Mouse (Mus musculus): ENCODE results near the gene Bsg.
"Not testable (repeated sequence)": the region's sequence is repeated elsewhere in the genome, so short reads cannot be mapped to it uniquely, and the experiment has no call there.

DNA sequence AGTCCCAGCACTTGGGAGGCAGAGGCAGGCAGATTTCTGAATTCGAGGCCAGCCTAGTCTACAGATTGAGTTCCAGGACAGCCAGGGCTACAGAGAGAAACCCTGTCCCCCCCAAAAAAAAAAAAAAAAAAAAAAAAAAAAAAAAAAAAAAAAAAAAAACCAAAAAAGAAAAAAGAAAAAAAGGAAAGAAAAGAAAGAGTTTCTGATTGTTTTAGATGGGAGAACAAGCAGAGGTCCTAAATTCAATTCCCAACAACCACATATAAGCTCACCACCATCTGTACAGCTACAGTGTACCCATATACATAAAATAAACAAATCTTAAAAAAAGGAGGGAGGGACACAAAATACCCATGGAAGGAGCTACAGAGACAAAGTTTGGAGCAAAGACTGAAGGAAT, 55.4 kb downstream of the Bsg start:
- not testable (repeated sequence) for TF ChIP-seq CTCF, EP300 (IDR thresholded peaks at IDR 0.05; ENCODE audit: low read depth)
